15 mouse cellular contexts compared by ENCODE assay signal in the genomic region with DNA sequence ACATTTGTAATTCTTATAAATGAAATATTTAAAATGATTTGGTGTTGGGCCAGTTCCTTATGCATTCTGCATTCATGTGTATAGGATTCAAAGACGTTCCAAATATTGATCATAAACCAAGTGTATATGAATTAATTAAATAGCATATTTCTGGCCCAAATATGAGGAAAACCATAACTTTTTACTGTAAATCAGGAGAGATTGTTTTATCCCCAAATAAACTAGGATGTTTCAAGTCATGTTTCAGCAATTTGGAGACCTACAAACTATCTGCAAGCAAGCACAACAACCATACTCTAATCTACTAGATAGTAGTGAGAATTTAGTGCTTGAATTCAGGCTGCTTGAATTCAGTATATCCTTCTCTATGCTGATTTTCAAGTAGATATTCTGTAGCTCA.
DNase-seq lines count a peak whose midpoint lies in the region; ATAC-seq lines count a peak whose summit lies in the region.
"Had no signal": no experiment of that assay in that cellular context is flagged by ENCODE, and none has a peak within 500 bp of the region (broad histone marks: within the 10 kb centered on the region; RNA-seq: fewer than 3 reads in every experiment).

No protein-coding gene starts in this region.

- no peaks in the 10 kb centered on the region for H3K36me3 ChIP-seq in embryonic facial prominence, embryonic 10.5 days (replicated peaks)
- H3K36me3 ChIP-seq in forebrain, embryonic 13.5 days (ENCODE audit: poor library complexity, severe bottlenecking) = peaks cover 57% of the 10 kb centered on the region
- H3K36me3 ChIP-seq in hindbrain, embryonic 14.5 days (replicated peaks; ENCODE audit: control insufficient read depth, insufficient read depth) = peaks cover 54% of the 10 kb centered on the region
- H3K36me3 ChIP-seq in midbrain, embryonic 15.5 days (replicated peaks) = no peaks in the 10 kb centered on the region
- H3K36me3 ChIP-seq: heart, embryonic 13.5 days had no signal

- WGBS in embryonic facial prominence, embryonic 10.5 days = 54% methylated on average over 1 of the region's 1 CpGs
- WGBS in forebrain, embryonic 13.5 days = 4% methylated on average over 1 of the region's 1 CpGs
- 13% methylated on average over 1 of the region's 1 CpGs for WGBS in hindbrain, embryonic 14.5 days
- WGBS in midbrain, embryonic 15.5 days = 22% methylated on average over 1 of the region's 1 CpGs

- ATAC-seq in forebrain, embryonic 13.5 days = no peak
- ATAC-seq in hindbrain, embryonic 14.5 days (ENCODE audit: low FRiP score) = no peak
- no peak for ATAC-seq in midbrain, embryonic 15.5 days (replicated peaks)

- H3K27me3 ChIP-seq in embryonic facial prominence, embryonic 10.5 days (replicated peaks; ENCODE audit: low read depth, poor library complexity, severe bottlenecking) = peaks cover 99% of the 10 kb centered on the region
- no peaks in the 10 kb centered on the region for H3K27me3 ChIP-seq in forebrain, embryonic 13.5 days
- H3K27me3 ChIP-seq in hindbrain, embryonic 14.5 days (ENCODE audit: control insufficient read depth, insufficient read depth, low read length) = no peaks in the 10 kb centered on the region
- H3K27me3 ChIP-seq in midbrain, embryonic 15.5 days (replicated peaks) = no peaks in the 10 kb centered on the region

- H3K4me1 ChIP-seq in embryonic facial prominence, embryonic 10.5 days = peaks cover 18% of the 10 kb centered on the region
- H3K4me1 ChIP-seq in forebrain, embryonic 13.5 days = no peaks in the 10 kb centered on the region
- H3K4me1 ChIP-seq in hindbrain, embryonic 14.5 days (replicated peaks; ENCODE audit: control insufficient read depth, insufficient read depth, low read length) = no peaks in the 10 kb centered on the region
- no peaks in the 10 kb centered on the region for H3K4me1 ChIP-seq in midbrain, embryonic 15.5 days

- peak overlapping the region; percentile 99 for H3K9ac ChIP-seq in forebrain, embryonic 13.5 days
- H3K9ac ChIP-seq in hindbrain, embryonic 14.5 days = peak overlapping the region; percentile 95
- peak overlapping the region; percentile 59; the same call in 1 of the 2 replicates for H3K9ac ChIP-seq in midbrain, embryonic 15.5 days
- H3K9ac ChIP-seq: heart, embryonic 13.5 days had no signal

- no peaks in the 10 kb centered on the region for H3K9me3 ChIP-seq in embryonic facial prominence, embryonic 10.5 days
- H3K9me3 ChIP-seq in forebrain, embryonic 13.5 days (replicated peaks) = no peaks in the 10 kb centered on the region
- no peaks in the 10 kb centered on the region for H3K9me3 ChIP-seq in hindbrain, embryonic 14.5 days (ENCODE audit: control insufficient read depth, low read length)
- no peaks in the 10 kb centered on the region for H3K9me3 ChIP-seq in midbrain, embryonic 15.5 days
- H3K9me3 ChIP-seq: heart, embryonic 13.5 days had no signal

- H3K27ac ChIP-seq in embryonic facial prominence, embryonic 10.5 days (replicated peaks) = no peak overlapping the region
- peak overlapping the region; percentile 95 for H3K27ac ChIP-seq in forebrain, embryonic 13.5 days
- H3K27ac ChIP-seq in hindbrain, embryonic 14.5 days = peak overlapping the region; percentile 100
- peak overlapping the region; percentile 80 for H3K27ac ChIP-seq in midbrain, embryonic 15.5 days
- H3K27ac ChIP-seq: heart, embryonic 13.5 days; stomach, postnatal 0 days had no signal

- no peak for DNase-seq in embryonic facial prominence, embryonic 10.5 days (ENCODE audit: low spot score)
- DNase-seq in hindbrain, embryonic 14.5 days (ENCODE audit: low spot score) = peak; percentile 27
- DNase-seq in adrenal gland, postnatal 36 days = no peak
- no peak for DNase-seq in cerebellum, adult 9-11 months
- no peak for DNase-seq in gastrocnemius, adult 8-10 months (ENCODE audit: low spot score in 2 of 2)
- no peak for DNase-seq in right cerebral cortex, postnatal 14 days
- DNase-seq: adrenal gland, adult 2 months; lung, adult 18-20 months; lung, postnatal 36 days; thymus, postnatal 25 days had no signal

- H3K4me2 ChIP-seq in forebrain, embryonic 13.5 days = peak overlapping the region; percentile 67
- H3K4me2 ChIP-seq in hindbrain, embryonic 14.5 days (replicated peaks) = peak overlapping the region; percentile 87
- peak overlapping the region; percentile 56 for H3K4me2 ChIP-seq in midbrain, embryonic 15.5 days
- H3K4me2 ChIP-seq: heart, embryonic 13.5 days had no signal

- peak overlapping the region; percentile 72 for H3K4me3 ChIP-seq in embryonic facial prominence, embryonic 10.5 days
- peak overlapping the region; percentile 72 for H3K4me3 ChIP-seq in forebrain, embryonic 13.5 days
- H3K4me3 ChIP-seq in hindbrain, embryonic 14.5 days (replicated peaks; ENCODE audit: low read length) = peak overlapping the region; percentile 90
- peak overlapping the region; percentile 37 for H3K4me3 ChIP-seq in midbrain, embryonic 15.5 days
- H3K4me3 ChIP-seq: heart, embryonic 13.5 days; myocyte had no signal

Comparison
In these comparisons a context has a peak if more than half of its experiments do, and no peak if none do; other contexts are left out.
1. H3K4me3 ChIP-seq: peak in every context shown above with its lines; median percentile 90 in hindbrain, embryonic 14.5 days; 72 in embryonic facial prominence, embryonic 10.5 days; 72 in forebrain, embryonic 13.5 days; 37 in midbrain, embryonic 15.5 days.